Mouse (Mus musculus): ENCODE data around the gene Alox12.

Alox12 gene

DNA sequence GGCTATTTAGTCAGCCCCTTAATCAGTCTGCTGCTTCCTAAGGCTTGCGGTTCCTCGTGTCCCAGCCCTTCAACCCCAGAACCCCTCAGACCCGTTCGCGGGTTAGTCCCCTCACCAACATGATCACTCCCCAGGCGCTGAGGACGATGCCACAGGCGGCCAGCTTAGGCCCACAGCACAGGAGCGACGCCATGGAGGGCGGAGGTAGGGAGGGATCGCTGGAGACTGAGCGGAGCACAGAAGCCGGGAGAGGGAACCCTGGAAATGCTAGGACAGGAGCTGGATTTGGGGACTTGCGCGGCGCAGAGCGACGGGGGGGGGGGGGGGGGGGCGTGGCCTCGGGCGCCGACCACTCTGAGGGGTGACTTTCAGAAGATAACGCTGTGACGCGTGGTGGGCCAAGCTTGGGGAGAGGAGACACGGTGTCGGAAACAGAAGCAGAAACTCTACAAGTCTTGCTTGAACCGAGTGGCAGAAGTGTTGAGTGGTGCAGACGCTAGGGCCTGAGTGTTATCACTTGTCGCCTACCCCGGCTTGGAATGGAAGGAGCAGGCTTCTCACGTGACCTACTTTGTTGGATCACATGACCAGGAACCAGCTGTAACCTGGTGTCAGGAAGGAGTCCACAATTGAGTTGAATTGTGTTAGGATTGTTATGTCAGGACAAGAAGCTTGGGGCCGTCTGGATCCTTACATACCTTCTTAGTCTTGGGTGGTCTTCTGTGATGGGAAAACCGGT lies 15.4 kb downstream of the Alox12 start, which contains the start of the genes Gm21988 and Rnasek:
Gene Gm21988 (minus strand): TSS at position 290 of the 739 bp plus-strand sequence.
Gene Rnasek (minus strand): TSS at position 302 of the 739 bp plus-strand sequence.
- no peak for DNase-seq (ENCODE audit: low spot score)

DNA sequence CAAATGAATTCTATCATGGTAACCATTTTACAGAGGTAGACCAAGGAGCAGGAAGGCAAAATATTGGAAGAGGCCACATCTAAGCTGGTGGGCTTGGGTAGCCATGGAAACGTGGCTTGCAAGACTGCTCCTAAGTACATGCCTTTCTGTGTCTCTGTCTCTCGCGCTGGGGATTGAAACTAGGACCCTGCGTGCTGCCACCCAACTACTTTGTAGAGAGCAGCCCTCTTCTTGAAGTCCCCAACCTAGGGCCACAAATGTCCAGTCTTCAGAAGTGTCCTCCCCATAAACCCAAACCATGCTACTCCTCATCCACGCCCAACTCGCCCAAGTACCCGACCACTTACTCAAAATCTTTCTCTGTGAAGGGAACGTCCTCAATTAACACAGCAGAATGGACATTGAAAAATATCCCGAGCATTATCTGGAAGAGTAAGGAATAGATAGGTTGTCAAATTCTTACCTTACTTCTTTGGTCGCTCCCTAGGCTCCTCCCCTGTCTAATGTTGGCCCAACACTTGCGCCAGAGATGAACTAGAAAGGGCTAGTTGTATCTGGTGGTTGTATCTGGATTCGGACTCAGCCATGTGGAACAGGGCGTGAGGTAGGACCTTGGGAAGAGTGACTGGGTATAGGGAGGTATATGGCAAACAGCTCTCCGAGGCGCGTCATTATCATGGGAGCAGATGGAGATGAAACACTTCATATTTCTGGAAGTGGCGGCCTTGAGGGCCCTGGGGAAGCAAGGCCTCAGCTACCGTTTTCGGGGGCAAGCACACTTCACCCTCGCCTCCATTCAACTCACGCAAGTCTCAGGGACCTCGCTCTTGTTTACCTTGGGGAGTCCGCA lies 16.3 kb downstream of the Alox12 start:
- no peak for DNase-seq (ENCODE audit: low spot score)

DNA sequence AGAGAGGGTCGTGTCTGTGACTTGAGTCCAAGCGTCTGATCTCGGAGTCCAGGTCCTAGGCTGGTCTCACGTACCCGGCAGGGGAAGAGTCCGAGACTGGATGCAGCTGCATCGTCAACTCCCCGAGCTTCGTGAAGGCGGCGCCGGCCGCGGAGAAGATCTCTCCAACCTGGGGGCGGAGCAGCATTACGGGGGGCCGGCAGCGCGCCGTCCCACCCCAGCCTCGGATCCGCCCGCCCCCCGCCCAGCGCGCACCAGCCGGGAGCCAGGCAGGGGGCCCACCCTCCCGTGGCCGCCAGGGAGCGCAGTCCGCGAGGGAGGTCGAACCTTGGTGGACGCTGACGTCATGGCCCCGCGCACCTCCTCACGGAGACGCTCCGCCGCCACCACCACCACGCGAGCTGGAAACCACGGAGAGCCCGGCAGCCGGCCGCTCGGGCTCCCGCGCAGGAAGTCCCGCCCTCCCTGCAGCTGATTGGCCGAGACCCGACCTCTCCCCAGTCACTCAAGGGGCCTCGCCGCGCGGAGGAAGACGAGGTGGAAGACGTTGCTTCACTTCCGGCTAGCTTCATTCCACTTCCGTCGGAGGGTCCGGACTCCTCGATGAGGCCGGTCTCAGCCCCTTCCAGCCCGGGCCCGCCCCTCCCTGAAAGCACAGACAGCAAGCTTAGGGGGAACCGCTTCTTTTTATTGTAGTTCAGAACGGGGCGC lies 17.5 kb downstream of the Alox12 start, which contains the start of gene 0610010K14Rik:
Gene 0610010K14Rik (minus strand): TSS at position 458 of the 711 bp plus-strand sequence.
- peak; percentile 95 for DNase-seq (ENCODE audit: low spot score)

DNA sequence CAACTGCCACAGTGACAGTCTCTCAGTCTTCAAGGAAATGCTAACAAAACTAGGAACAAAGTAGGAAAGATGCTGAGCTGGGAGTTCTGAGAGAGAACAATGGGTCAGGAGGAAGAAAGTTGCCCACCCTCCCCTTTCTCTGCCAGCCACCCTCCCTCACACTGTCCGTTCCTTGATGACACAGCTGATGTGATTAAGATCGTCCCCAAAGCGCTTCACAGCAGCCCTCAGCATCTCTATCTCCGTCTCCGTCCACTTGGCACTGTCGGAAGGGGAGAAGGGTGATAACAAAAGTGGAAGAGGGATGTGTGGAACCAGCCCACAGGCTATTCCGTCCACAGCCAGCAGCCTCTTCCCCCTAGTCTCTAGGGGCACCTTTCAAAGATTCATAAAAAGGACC lies 18.4 kb downstream of the Alox12 start:
- no peak for DNase-seq (ENCODE audit: low spot score)

DNA sequence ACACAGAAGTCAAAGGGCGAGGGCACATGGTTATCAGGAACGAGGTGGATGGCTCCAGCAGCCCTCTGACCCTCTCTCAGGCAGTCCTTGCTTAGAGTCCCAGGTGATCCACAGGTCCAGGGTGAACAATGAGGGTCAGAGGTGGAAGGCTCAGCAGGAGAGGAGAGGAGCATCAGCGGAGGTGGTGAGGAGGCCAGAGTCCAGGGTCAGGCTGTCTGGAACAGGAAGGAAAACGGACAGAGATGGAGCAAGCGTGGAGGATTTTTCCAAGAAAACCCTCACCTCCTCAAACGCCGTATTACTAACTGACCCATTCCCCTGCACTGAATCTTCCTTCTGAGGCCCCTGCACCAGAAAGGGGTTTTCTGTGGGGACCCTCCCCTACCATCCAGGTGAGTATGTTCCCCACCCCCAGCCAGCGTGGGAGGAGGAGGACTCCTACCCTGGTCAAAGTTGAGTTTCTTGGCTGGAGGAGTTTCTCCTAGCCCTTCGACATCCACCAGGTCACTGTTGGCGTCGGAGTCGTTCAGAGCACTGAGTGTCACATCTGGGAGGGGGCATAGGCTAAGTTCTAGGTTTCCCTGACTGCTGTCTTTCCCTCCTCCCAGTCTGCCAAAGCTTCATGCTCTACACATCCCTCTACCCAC lies 19.8 kb downstream of the Alox12 start:
- DNase-seq (ENCODE audit: low spot score) = no peak

DNA sequence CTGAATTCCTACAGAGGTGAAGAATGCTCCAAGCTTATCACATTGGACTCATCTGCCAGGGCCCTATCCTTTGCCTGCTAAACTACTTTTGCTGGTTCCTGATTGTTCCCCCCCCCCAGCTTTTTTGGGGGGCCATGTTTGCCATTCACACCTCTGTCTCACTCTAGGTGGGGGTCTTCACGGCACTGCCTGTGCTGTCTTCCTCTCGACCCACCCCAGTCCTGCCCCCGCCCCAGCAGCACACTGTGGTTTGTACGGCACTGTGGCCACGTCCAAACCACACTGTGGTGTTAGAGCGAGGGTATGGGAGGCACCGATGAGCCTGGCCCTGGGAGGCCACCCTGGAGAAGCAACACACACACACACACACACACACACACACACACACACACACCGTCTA lies 20.7 kb downstream of the Alox12 start:
- DNase-seq (ENCODE audit: low spot score) = no peak

DNA sequence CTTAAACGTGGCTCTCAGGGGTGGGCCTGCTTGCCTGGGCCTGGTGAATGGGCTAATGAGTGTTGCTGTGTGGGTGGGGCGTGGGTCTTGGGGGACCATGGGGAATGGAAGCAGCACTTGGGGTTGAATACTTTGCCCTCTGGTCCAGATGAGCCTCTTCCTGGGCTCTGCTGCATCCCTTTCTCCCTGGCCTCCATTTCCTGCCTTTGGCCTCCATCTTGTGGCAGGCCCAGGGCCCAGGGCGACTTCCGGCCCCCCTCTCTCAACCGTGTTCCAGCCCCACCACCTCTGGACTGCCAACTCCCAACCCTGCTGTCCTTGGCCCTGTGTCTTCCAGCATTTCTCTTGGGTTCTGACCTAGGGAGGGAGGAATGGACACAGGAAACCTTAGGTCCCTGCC lies 21.1 kb downstream of the Alox12 start:
- no peak for DNase-seq (ENCODE audit: low spot score)

DNA sequence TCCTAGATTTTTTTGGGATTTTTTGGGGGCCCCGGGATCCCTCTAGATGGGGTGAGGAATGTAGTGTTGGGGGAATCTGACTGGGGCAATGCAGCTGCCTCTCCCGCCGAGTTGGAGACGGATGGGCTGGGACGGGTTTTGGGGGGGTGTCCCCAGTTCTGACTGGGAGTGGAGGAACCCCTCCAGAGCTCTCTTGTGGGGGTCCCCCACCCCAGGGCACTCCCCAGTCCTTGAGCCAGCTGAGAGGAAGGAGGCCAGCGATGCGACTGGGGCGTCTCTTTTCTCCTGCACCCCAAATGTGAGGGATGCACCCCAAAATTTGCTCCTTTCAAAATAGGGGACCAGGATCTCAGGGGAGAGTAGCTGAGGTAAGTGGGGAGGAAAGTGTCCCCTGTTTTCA lies 22.1 kb downstream of the Alox12 start:
- no peak for DNase-seq (ENCODE audit: low spot score)

DNA sequence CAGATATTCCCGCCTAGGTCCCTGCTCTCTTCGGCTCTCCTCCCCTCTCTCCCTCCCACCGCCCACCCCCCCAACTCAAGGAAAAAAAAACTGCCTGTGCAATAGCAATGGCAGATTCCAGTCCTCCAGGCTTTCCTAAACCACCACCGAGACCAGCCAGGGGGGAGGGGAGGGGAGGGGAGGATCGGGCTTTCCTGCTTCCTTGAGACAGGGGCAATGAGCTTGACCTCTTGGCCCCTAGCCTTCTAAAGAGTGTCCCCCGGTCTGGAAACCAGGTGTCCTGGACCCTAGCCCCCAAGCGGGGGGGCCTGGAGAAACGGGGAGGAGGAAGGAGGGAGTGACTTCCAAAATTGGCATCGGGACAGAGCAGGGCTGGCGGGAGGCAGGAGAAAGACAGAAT lies 22.6 kb downstream of the Alox12 start:
- DNase-seq (ENCODE audit: low spot score) = no peak

DNA sequence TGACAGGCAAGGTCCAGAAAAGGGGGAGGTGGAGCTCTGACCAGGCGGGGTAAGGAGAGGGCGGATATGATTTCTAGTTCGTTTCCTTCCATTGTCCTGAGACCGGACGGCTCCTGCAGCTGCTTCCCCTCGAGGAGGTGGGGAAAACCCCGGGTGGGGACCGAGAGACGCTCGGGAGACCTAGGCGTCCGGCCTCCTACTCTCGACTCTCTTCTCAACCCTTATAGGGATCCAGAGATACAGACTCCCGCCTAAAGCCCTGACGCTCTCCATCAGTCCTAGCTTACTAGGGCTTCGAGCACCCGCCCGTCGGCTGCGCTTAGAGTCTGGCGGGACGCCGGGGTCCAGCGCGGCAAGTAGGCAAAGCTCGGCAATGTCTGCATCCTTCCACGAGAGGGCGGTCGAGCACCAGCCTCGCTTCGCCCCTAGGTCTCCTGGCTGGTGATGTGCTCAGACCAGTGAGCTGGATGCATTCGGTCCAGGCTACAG lies 24.9 kb downstream of the Alox12 start:
- no peak for DNase-seq (ENCODE audit: low spot score)

DNA sequence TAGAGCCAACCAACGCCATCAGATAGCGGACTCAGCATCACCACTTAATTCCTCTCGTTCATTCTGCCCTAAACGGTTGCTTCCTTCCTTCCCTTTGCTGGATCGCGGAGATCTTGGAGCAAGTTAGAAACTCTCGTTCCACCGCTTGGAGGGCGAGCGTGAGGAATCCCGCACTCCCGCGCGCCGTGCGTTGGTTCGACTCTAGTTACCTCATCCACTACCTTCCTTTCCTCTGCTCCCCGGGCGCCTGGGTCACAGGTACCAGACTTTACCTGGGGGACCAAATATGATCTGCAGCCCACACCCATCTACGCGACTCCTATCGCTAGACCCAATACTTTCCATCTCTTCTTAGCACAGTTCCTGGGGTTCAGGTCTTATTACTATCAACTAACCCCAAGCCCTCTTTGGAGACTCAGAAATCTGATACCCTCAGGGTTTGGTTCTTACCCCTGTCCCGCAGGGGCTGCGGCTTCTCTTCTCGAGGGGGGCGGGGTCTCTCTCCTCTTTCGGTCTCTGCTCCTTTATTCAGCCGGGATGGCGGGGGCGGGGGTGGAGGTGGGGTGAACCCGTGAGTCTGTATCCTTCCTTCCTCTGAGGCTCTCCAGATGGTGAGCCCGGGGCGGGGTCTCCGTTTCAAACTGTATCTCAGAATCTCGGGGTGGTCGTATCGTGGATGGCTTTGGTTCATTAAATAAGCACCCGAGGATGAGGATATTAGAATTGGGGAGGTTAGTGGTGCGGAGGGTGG lies 25.7 kb downstream of the Alox12 start, which contains the start of gene Bcl6b:
Gene Bcl6b (minus strand): TSS at position 539 of the 751 bp plus-strand sequence.
- DNase-seq (ENCODE audit: low spot score) = no peak

DNA sequence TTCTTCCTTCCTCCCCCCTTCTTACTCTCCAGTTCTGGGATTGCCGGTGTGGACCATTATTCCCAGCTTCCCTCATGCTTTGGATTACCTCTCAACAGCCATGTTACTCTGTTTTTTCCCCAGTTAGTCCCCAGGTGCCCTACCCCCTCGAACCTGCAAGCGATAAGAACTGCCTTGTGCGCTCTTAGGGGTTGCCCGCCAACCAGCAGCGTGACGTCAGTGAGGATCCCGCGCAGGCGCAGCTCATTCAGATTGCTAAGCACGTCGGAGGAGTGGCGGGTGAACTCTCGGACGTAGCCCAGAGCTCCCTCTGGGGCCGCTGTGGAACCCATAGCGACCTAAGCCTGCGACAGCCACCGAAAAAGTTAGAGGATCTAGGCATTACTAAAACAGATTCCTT lies 26.3 kb downstream of the Alox12 start:
- DNase-seq (ENCODE audit: low spot score) = no peak

DNA sequence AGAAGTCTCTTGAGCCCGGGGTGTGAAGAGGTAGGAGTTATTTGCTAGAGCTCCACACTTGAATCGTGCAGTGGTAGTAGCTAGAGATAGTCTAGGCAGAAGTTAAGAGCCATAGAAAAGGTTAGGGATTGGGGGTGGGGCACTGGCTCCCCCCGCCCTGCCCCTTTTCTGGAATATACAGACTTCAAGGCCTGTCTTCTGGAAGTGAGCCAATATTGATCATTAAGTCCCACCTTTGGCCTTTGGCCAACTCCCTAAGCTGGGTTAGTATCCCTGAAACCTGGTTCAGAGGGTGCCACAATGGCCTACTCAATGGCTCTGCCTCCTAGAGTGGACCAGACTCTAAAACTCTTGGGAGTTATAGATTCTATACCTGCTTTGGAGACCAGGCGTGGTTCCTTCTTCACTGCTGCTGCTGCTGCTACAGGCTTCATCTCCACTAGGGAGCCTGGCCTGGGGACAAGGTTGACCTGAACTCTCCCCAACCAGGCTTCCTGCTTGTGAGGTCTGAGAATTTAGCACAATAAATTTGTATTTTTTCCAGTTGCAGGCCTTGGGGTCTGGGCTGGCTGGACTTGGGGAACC lies 27.4 kb downstream of the Alox12 start:
- DNase-seq (ENCODE audit: low spot score) = no peak

DNA sequence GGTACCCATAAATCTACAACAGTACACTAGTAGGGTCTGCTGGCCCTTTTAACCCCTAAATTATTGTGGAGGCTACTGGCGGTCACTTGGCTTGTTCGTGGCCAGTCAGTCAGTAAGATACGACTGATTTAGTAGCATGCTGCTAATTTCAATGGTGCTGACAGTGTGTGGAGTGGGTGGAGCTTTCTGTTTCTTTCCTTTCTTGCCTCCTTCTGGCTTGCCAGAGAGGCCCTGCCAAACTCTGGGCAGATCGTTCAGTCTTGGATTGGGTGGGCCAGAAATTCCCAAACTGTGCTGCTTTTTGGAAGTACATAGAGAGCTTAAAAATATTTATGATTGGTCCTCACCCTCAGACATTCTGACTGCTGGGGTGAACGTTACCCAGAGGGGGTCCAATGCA lies 28.0 kb downstream of the Alox12 start:
- no peak for DNase-seq (ENCODE audit: low spot score)

DNA sequence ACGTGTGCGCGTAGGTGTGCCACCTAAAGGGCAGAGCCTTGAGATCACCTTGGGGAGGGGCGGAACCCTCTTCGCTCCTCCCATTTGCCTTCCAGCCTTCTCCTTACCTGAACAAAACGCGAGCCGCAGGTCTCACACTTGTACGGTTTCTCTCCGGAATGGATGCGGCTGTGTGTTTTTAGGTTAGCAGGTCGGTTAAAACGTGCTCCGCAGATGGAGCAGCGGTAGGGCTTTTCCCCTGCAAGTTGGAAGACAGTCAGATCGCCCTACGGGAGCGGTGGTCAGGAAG lies 28.6 kb downstream of the Alox12 start:
- no peak for DNase-seq (ENCODE audit: low spot score)

DNA sequence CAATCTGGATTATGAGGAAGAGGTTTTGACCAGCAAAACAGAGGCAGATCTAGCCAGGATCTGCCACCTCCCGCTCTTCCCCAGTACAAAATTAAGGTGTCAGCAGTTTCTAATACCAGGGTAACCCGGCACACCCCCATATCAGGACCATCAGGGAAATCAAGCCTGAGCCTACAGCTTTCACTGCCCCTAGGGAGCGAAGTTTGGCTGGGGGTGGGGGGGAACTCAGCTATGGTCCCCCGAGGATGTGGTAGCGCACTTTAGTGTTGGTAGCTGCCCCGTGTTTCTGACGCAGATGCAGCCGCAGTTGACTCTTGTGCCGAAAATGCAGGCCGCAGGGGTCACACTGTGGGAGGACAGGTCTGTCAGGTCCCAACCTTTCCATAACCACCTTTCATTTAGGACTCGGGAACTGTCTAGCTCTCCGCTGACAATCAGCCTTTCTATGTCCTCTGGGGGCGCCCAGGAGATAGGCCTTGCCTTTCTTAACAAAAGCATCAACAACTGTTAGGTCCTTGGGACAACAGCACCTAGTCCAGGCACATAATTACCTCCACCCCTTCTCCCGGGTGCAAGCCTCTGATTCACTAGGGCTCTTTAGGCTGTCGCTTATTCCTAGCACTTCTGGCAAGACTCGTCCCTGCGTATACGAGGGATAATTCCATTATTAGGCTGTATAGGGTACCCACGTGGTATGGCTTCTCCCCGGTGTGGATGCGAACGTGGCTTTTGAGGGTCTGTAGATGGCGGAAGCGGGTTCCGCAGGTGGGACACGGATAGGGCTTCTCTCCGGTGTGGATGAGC lies 29.2 kb downstream of the Alox12 start:
- no peak for DNase-seq (ENCODE audit: low spot score)

DNA sequence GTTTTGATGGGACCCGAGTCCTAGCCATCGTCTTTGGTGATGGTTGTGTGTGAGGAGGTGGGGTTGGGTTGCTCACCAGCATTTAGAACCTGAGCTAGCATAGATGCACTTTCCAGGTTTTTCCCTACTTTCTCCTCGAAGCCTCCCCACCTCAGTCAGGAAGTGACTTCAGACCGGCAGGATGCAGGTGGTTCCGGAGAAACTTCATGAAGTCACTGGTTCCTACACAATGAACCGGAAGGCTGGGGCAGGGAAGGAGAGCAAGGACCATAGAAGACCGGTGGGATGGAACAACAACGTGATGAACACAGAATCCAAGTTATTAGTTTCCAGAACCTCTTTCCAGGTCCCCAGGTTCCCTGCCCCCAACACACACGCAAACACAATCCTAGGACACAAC lies 31.4 kb downstream of the Alox12 start:
- DNase-seq (ENCODE audit: low spot score) = no peak

DNA sequence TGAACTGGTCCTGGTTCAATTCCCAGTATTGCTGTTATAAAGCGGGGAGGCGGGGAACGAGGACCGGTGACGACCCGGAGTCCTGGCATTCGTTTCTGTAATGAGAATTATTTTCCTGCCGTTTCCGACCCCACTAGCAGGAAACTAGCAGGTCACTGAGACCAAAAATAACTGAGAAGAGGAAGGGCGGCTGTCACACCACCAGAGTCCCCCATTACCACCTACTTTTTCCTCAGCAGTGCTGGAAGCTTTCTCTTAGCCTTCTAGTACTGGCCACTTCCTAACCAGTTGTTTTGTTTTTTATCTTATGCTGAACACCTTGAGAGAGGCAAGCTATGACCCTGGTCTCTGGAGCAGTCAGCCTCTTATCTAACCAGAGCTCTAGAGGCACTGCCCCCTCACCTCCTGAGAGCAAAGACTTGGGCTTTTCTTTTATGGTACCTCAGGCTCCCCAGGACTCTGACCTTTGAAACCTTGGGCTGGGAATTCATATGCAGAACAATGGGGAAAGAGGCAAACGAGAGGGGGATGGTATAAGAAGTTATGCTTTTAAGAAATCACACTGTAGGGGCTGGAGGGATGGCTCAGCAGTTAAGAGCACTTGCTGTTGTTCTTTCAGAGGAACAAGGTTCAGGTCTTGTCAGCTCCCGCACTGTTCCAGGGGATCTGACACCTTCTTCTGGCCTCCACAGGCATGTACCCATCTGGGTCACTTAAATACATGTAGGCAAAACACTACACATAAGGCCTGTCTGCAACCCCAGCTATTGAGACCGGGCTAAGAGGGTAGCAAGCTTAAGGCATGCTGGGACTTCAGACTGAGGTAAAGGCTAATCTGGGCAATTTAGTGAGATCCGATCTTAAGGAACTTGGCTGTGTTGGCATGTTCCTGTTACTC lies 33.3 kb downstream of the Alox12 start:
- no peak for DNase-seq (ENCODE audit: low spot score)

Data from urinary bladder, postnatal 10 days (tissue).